Mouse (Mus musculus) B cell, adult 2 months (primary cell): Measurements from ENCODE around the gene Sgms2.

ENCODE experiments used
- DNase-seq, 2 experiments: peaks; one replicate each; pipeline ENCODE4 v3.0.0; 2022

Sgms2 gene

GRCm38 (mm10) chr3:131485388-131485787 is 5.8 kb downstream of the Sgms2 start:
- DNase-seq = no peak

- DNase-seq = no peak
These were observed 7.6 kb downstream of the Sgms2 start for GRCm38 (mm10) chr3:131483650-131484049.

- no peak for DNase-seq
These were observed 9.1 kb downstream of the Sgms2 start for GRCm38 (mm10) chr3:131481976-131482712.

DNA sequence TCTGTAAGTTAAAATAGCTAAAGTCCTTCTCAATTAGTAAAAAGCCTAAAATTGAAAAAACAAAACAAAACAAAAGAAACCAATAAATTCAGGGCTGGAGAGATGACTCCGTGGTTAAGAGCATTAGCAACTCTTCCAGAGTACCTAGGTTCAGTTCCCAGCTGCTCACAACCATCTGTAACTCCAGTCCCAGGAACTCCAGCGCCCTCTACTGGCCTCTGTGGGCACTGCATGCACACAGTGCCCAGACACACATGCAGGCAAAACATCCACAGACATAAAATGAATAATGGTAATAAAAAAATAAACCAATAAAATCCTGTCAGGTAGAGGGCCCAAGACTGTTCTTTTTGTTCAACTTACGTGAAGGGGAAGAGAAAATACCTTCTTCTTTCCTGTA is 10.6 kb downstream of the Sgms2 start:
- peak; percentile 16 to 21 for DNase-seq

DNA sequence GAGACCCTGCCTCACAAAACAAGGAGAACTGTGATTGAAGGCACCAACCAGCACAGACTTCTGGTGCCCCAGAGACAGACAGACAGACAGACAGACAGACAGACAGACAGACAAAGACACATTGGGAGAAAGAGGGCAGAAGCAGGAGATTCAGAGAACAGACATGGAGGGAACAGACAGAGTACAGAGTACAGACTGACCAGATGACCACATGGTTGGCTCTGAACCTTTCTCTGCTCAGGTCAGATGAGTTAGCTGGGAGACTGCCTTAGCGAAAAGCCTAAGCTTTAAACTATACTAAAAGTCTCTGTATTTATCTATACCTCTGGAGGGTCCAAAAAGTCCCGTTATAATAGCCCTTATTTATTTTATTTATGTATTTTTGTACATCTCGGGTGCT is 11.8 kb downstream of the Sgms2 start:
- no peak for DNase-seq

DNA sequence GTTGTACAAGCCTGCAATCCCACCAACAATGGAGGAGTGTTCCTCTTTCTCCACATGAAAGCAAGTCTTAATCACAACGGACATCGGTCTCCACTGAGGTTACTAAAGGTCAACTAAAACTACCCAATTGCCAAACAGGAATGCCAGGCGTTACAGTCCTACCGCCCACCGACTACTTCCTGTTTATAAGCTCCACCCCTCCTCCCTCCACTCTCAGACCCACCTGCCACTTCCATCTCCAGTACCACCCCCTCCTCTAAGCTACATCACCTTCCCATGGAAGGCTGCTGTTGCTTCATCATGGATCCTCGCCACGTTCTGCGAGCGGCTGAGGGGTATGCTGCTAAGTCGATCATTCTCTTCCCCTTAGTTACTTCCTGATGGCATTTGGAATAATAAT is 15.2 kb downstream of the Sgms2 start:
- DNase-seq = no peak

DNA sequence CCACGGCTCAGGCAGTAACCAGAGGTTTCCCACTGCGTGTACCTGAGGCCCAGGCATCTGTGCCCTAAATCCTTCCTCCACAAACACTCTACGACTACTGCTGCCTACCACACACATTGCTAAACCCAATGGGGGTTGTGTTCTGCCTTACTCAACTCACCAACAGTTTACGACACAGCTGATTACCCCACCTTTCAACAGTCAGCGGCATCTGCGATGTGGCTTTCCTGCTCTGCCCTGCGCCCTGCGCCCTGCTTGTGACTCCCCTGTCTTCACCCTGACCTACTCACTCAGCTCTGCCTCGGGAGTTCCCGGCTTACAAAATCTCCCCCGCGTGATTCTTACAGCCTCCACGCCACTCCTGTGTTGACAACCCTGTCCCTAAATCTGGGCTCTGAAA is 16.7 kb downstream of the Sgms2 start:
- DNase-seq = no peak

DNA sequence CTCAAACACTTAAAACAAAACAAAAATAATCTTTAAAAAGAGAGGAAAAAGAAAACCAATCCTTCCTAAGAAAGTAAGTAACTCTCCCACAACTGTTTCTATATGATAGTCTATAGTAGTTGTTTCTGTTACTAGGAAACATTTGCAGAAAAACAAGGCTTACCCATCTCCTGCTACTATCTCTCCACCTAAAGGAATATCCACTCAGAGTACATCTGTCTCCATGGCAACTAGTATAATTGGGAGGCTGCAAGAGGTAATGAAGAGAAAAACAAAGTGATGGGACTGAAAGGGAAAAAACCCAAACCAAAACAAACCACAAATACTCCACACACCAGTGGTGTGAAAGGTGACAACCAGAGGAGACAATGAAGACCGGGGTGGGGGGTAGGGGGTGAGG is 17.7 kb downstream of the Sgms2 start:
- DNase-seq = no peak

- peak in 1 of 2 experiments; percentile 19 for DNase-seq
These were observed 19.4 kb downstream of the Sgms2 start for GRCm38 (mm10) chr3:131471836-131472235.

GRCm38 (mm10) chr3:131471435-131471834 is 19.8 kb downstream of the Sgms2 start:
- no peak for DNase-seq

DNA sequence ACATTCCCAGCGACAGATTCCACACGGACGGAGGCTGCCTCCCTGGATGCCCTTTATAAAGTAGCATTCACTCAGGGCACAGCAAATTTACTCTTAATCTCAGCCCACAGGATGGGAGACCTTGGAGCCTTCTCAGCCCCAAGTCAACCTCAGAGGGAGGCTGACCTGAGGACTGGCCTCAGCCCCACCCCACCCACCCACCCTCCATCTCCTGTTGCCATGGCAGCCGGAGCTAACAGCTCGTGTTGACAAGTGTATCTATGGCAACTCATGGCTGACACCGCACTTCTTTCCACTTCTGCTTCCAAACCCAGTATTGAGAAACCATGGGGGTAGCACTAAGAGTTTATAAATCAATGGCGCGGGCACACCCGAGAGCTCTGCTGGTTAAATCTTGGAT is 20.4 kb downstream of the Sgms2 start:
- no peak for DNase-seq

DNA sequence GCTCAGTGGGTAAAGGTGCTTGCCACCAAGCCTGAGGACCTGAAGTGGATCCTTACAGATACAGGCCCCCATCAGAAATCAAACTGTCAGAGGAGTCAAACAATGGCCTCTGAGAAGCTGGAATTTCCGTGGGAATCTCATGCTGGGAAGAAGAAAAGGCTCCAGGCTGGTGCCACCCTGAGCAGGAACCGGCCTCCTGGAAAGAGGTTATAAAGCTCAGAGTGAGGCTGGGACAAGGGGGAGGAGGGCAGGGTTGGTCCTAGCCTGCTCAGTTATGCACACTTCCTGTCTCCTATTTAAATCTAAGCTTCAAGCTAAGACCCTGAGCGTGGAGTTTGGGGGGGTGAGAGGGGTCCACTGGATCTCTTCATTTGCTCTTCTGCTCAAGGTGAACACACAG is 21.6 kb downstream of the Sgms2 start:
- DNase-seq = no peak

- DNase-seq = no peak
These were observed 24.8 kb downstream of the Sgms2 start for GRCm38 (mm10) chr3:131466371-131466770.

- no peak for DNase-seq
These were observed 25.5 kb downstream of the Sgms2 start for GRCm38 (mm10) chr3:131465536-131466260.

GRCm38 (mm10) chr3:131372996-131373395 is 118.2 kb downstream of the Sgms2 start:
- DNase-seq = no peak

DNA sequence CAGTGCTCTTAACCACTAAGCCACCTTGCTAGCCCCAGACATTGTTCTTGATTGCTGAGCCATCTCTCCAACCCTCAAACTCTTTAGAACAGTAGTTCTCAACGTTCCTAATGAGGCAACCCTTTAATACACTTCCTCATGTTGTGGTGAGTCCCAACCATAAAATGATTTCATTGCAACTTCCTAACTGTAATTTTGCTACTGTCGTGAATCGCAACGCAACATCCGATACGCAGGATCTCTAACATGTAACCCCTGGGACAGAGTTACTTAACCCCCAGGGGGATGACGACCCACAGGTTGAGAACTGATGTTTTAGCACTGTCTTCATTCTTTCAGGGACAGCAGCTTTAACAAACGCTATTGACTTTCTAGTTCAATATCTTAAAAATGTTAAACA is 122.5 kb downstream of the Sgms2 start:
- DNase-seq = no peak

GRCm38 (mm10) chr3:131367452-131367851 is 123.8 kb downstream of the Sgms2 start:
- no peak for DNase-seq

DNA sequence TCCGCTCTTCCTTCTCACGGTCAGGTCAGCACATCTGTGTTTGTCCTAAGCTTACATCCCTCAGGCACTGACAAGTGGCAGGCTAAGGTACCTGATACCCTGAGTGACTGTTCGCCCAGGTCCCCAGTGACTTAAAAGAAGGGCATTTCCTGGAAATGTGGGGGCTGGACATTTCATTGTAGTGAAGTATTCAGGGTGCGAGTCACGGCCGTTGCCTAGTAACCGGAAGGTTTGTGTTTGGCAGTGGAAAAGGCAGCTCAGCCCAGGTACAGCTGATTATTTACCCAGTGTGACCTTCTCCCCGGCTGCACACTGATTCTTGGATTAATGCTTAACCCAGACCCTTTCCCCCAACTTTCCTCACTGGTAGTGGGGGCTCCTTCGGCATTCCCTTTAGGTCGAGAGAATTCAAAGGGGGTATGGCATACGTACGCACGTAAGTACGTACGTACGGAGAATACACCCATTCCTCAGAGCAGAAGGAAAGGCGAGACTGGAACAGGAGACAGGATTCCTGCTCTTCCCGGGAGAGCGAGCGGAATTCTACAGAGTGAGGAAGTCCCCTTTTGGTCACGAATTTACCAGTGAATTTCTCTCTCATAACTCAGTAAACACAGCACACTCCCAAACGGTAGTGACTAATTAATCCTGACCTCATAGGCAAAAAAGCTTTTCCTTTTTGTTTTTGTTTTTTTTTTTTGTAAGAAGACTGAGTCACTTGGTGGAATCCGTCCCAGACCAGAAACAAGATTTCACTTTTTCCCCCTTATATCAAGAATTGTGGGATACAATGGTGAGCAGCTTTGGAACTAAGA is 126.4 kb downstream of the Sgms2 start:
- DNase-seq = no peak

GRCm38 (mm10) chr3:131364194-131364593 is 127.0 kb downstream of the Sgms2 start:
- no peak for DNase-seq

DNA sequence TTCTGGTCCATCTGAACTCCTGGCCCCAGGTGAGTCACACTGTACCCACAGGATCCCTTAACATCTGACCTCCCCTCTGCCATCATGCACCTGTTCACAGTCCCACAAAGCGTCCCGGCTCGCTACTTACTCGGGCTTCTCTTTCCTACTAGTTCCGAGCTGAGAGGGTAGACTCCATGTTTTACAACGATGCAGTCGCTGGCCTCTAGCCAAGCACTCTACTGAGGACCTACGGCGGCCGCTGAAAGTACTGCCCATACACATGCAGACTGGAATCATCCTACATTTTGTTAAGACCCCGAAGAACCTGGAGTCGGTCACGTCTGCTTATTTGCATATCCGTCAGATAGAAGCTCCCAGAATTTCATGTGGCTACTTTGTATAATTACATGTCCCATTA is 127.6 kb downstream of the Sgms2 start:
- no peak for DNase-seq

DNA sequence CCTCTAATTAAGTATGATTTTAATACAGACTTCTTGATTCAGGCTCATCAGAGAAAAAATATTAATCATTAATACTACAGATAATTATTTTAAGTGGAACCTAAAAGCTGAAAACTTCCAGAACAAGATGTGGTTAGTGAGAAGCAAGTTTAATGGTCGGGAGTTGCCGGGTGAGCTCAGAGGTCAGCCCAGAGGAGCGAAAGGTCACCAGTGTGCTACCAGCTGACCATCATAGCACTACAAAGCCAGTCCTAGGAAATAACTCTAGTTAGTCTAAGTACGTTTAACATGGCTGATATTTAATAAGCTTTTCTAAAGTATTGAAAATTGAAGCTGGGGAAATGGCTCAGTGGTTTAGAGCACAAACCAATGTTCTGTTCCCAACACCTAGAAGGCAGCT is 129.3 kb downstream of the Sgms2 start:
- DNase-seq = no peak

DNA sequence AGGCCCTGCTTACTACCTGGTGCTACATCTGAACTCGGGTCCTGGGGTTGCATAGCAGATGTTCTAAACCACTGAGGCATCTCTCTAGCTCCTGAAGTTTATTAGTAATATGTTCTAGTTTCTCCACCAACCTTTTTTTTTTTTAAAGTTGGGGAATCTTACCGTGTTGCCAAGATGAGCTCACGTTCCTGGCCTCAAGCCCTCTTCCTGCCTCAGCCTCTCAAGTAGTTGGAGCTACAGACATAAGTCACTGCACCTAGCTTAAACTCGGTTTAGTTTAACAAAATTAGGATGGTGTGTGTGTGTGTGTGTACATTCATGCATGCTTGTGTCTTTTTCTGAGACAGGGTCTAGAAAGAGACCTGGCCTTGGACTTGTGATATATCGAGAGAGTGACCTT is 132.2 kb downstream of the Sgms2 start:
- DNase-seq = no peak

DNA sequence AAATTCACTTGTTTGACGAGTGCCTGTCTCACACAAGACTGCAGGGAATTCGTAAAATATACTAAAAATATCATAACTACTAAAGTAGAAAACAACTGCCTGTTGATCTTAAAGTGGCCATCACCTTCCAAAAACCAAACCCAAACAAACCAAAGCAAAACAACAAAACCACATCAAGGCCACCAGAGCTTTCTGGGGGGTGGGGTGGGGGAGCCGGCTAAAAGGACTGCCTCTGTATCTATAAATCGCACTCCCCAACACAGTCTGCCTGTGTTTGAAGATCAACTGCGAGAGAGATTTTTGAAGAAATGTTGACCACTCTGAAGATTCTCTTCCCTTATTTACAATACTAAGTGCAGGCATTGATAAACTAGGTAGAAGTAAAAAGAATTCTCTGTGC is 133.0 kb downstream of the Sgms2 start:
- DNase-seq = no peak

DNA sequence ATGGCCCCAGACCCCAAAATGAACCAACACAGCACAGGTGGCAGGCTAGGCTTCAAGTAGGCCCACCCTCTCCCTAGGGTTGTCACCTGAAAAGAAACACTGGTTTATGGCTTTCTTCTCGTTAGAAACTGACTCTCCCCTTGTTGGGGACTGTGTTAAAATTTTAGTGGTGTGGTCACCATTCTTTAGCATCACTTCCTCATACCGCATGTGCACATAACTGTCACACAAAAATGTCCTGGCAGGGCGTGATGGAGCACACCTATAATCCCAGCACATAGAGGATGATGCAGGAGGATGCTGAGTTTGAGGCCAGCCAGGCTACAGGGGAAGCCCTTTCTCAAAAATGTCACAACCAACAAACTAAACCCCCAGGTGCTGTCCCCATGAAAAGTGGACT is 133.6 kb downstream of the Sgms2 start:
- no peak for DNase-seq
